Mouse (Mus musculus) heart, adult 2 months (tissue): ENCODE measurements around the gene Atpif1. TPM values are rescaled to one million over a fixed set of nuclear protein-coding genes. Genes with fewer than 3 reads are reported as not detected.

Experiments
- DNase-seq, 2 experiments: peaks; one replicate each; pipeline ENCODE4 v3.0.0; 2021
- H3K27ac ChIP-seq: fragments of 200-600 bp; 2 replicates; pipeline ENCODE4 v1.8.1; 2022
- H3K27me3 ChIP-seq: fragments of 200-500 bp; 2 replicates; pipeline ENCODE4 v1.6.1; 2012; ENCODE audit warnings: mild to moderate bottlenecking, low read length, inconsistent platforms, mixed read lengths; ENCODE audit not compliant: control insufficient read depth, insufficient read depth
- H3K36me3 ChIP-seq: fragments of 200-500 bp; 2 replicates; pipeline ENCODE4 v1.6.1; 2012; ENCODE audit warnings: low read length, inconsistent platforms; ENCODE audit not compliant: control insufficient read depth, insufficient read depth
- H3K4me1 ChIP-seq: fragments of 200-500 bp; 2 replicates; pipeline ENCODE4 v1.6.1; 2011; ENCODE audit warnings: low read length; ENCODE audit not compliant: control insufficient read depth, insufficient read depth
- H3K4me3 ChIP-seq: fragments of 200-600 bp; 2 replicates; pipeline ENCODE4 v1.8.1; 2022
- H3K79me2 ChIP-seq: fragments of 200-500 bp; replicated peaks from 2 replicates; pipeline ENCODE4 v1.6.1; 2012; ENCODE audit warnings: mild to moderate bottlenecking, inconsistent platforms, low read length, moderate library complexity, mixed read lengths; ENCODE audit not compliant: control insufficient read depth, insufficient read depth
- H3K9ac ChIP-seq: fragments of 200-500 bp; 2 replicates; pipeline ENCODE4 v1.6.1; 2012; ENCODE audit warnings: low read depth, mild to moderate bottlenecking, control low read depth, inconsistent platforms, low read length, mixed read lengths
- CTCF ChIP-seq: fragments of 200-600 bp; IDR thresholded peaks from 2 replicates; pipeline ENCODE4 v1.8.1; 2022; ENCODE audit warnings: antibody characterized with exemption, mild to moderate bottlenecking, moderate library complexity
- EP300 ChIP-seq: fragments of 200-500 bp; IDR thresholded peaks from 2 replicates; pipeline ENCODE4 v1.6.1; 2011; ENCODE audit warnings: low read depth, low read length, control low read depth; ENCODE audit not compliant: insufficient read depth
- POLR2A ChIP-seq: fragments of 200-500 bp; IDR thresholded peaks from 2 replicates; pipeline ENCODE4 v1.6.1; 2011; ENCODE audit warnings: mild to moderate bottlenecking, low read depth, low read length, control low read depth; ENCODE audit not compliant: insufficient read depth
- WGBS: fragments of 180-500 bp; shearing (Covaris S2); methylation state at CpG from one replicate; pipeline ENCODE4 v1.1.7; 2018; 5-methylcytosine and 5-hydroxymethylcytosine counted together
- intact Hi-C: fragments of 180-260 bp; cut with DNase I; formaldehyde crosslinking; loops from one replicate; pipeline ENCODE4 v1.15.1; 2025
- polyA plus RNA-seq: library from polyadenylated mRNA; depleted of rRNA; stranded (reverse); fragments of >200 nt; gene quantifications from 2 replicates; pipeline ENCODE4 v1.2.3, GENCODE M21; 2012
- total RNA-seq, 2 experiments: library from RNA; stranded (reverse); gene quantifications; 2 replicates each; pipeline ENCODE4 v1.2.3; 2021

Atpif1 gene
- total and polyA plus RNA-seq, 3 experiments, result 146 to 299 (median 287) TPM

GRCm38 (mm10) chr4:132554221-132554620 is 20.8 kb upstream of the Atpif1 start:
- H3K79me2 ChIP-seq, result no peaks in the 10 kb centered on the region
- intact Hi-C loops, result no loop called here
- no peak overlapping the region for H3K9ac ChIP-seq
- 54% methylated on average over 5 of the region's 5 CpGs for WGBS
- H3K27ac ChIP-seq, result no peak overlapping the region
- peaks cover 4% of the 10 kb centered on the region; the same call in 1 of the 2 replicates for H3K4me1 ChIP-seq
- DNase-seq, result no peak
- TF ChIP-seq CTCF (no peak), EP300 (no peak), POLR2A (no peak)
- no peak overlapping the region for H3K4me3 ChIP-seq
- no peaks in the 10 kb centered on the region for H3K36me3 ChIP-seq
- H3K27me3 ChIP-seq, result no peaks in the 10 kb centered on the region

- Histone ChIP-seq H3K4me3 (no peak overlapping the region), H3K9ac (no peak overlapping the region), H3K36me3 (peaks cover 5% of the 10 kb centered on the region), H3K27ac (no peak overlapping the region), H3K27me3 (no peaks in the 10 kb centered on the region), H3K4me1 (peaks cover 1% of the 10 kb centered on the region), H3K79me2 (no peaks in the 10 kb centered on the region; the same call in 1 of the 2 replicates)
- TF ChIP-seq POLR2A, result no peak
- TF ChIP-seq EP300, result peak; percentile 72; the same call in 1 of the 2 replicates
- peak; percentile 92 for TF ChIP-seq CTCF
- DNase-seq, result peak; percentile 56 to 58
- intact Hi-C loops, result loop anchor here (1.0 kb wide), 2 partner anchors 90 to 130 kb away; no protein-coding TSS in a partner anchor
- WGBS, result 19% methylated on average over 8 of the region's 8 CpGs
Observed at GRCm38 (mm10) chr4:132545851-132546250, 12.4 kb upstream of the Atpif1 start.

- intact Hi-C loops, result no loop called here
- DNase-seq, result no peak
Observed at GRCm38 (mm10) chr4:132542724-132543123, 9.3 kb upstream of the Atpif1 start.

DNA sequence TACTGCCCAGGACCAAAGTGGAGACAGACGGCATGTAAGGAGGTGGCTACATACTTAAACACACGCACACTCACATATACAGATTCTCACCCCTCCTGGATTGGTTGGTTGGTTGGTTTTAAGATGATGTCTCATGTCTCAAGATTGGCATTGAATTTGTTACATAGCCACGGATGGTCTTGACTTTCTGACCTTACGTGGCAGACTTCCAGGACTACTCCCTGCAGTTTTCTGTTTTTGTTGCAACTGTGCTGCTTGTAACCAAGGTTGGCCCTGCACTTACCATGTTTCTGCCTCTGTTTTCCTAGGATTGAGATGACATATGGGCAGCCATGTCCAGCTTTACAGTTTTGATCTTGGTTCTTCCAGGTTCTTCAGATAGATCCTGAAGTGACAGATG is 8.0 kb upstream of the Atpif1 start:
- WGBS, result 72% methylated on average over 4 of the region's 4 CpGs
- intact Hi-C loops, result no loop called here
- H3K27ac ChIP-seq, result no peak overlapping the region
- H3K9ac ChIP-seq, result no peak overlapping the region
- H3K36me3 ChIP-seq, result peaks cover 10% of the 10 kb centered on the region
- TF ChIP-seq EP300, result no peak
- no peak for TF ChIP-seq POLR2A
- DNase-seq, result no peak
- H3K4me3 ChIP-seq, result no peak overlapping the region
- H3K4me1 ChIP-seq, result peaks cover 5% of the 10 kb centered on the region
- peaks cover 5% of the 10 kb centered on the region for H3K79me2 ChIP-seq
- no peaks in the 10 kb centered on the region for H3K27me3 ChIP-seq

More at GRCm38 (mm10) chr4:132542724-132543123, 9.3 kb upstream of the Atpif1 start:
- 19% methylated on average over 1 of the region's 1 CpGs for WGBS
- no peak overlapping the region; the same call in 1 of the 2 replicates for H3K27ac ChIP-seq
- no peak overlapping the region for H3K9ac ChIP-seq
- peaks cover 3% of the 10 kb centered on the region for H3K79me2 ChIP-seq
- H3K4me1 ChIP-seq, result peaks cover 1% of the 10 kb centered on the region
- H3K36me3 ChIP-seq, result peaks cover 7% of the 10 kb centered on the region
- H3K27me3 ChIP-seq, result no peaks in the 10 kb centered on the region
- no peak overlapping the region for H3K4me3 ChIP-seq
- TF ChIP-seq CTCF (peak; percentile 34), POLR2A (no peak), EP300 (no peak)

DNA sequence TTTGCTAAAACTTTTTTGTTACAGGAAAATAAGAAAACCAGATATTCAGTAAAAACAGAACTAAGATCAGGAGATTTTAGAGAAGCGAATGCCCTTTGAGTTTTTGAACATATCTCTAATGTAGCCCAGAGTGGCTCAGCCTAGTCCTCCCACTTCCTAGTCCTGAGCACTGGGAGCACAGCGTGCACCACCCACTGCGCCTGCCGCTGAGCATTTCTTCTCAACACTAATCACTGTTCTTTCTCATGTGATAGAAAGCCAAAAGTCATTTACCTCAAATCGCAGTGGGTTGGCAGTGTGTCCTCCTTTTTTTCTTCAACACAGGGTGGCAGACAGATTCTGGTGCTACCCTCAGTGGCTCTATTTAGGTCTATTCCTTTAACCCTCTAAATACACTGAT is 6.0 kb upstream of the Atpif1 start:
- H3K4me3 ChIP-seq, result no peak overlapping the region
- 80% methylated on average over 5 of the region's 5 CpGs for WGBS
- intact Hi-C loops, result no loop called here
- H3K36me3 ChIP-seq, result peaks cover 10% of the 10 kb centered on the region
- no peak overlapping the region for H3K27ac ChIP-seq
- H3K27me3 ChIP-seq, result no peaks in the 10 kb centered on the region
- TF ChIP-seq EP300 (no peak), CTCF (no peak), POLR2A (no peak)
- H3K79me2 ChIP-seq, result peaks cover 10% of the 10 kb centered on the region
- H3K9ac ChIP-seq, result no peak overlapping the region
- DNase-seq, result no peak
- peaks cover 6% of the 10 kb centered on the region for H3K4me1 ChIP-seq

GRCm38 (mm10) chr4:132535406-132536121 is 2.1 kb upstream of the Atpif1 start, which contains the start of gene Dnajc8:
TSS of gene Dnajc8 (plus strand) at chr4:132535550.
- under 1% methylated on average over 60 of the region's 60 CpGs for WGBS
- intact Hi-C loops, result no loop called here
- H3K4me1 ChIP-seq, result peaks cover 6% of the 10 kb centered on the region
- DNase-seq, result peak; percentile 94 to 97
- H3K36me3 ChIP-seq, result peaks cover 6% of the 10 kb centered on the region
- peak within 1 kb of the TSS; percentile 88 for H3K9ac ChIP-seq
- H3K79me2 ChIP-seq, result peaks cover 10% of the 10 kb centered on the region
- TF ChIP-seq EP300 (peak; percentile 58; the same call in 1 of the 2 replicates), POLR2A (peak; percentile 89), CTCF (no peak)
- H3K27me3 ChIP-seq, result no peaks in the 10 kb centered on the region
- peak within 1 kb of the TSS; percentile 84 for H3K27ac ChIP-seq
- H3K4me3 ChIP-seq, result peak within 1 kb of the TSS; percentile 100
